Mouse (Mus musculus): ENCODE measurements at regions not wholly inside any gene's neighbourhood (a gene's known extent, or its start where the extent isn't known, plus 50 kb on each side); places are given as distances from the start of the nearest gene placed in this dataset.
A peak's percentile ranks its signal among the peaks of the same experiment; 100 is the strongest.

DNA sequence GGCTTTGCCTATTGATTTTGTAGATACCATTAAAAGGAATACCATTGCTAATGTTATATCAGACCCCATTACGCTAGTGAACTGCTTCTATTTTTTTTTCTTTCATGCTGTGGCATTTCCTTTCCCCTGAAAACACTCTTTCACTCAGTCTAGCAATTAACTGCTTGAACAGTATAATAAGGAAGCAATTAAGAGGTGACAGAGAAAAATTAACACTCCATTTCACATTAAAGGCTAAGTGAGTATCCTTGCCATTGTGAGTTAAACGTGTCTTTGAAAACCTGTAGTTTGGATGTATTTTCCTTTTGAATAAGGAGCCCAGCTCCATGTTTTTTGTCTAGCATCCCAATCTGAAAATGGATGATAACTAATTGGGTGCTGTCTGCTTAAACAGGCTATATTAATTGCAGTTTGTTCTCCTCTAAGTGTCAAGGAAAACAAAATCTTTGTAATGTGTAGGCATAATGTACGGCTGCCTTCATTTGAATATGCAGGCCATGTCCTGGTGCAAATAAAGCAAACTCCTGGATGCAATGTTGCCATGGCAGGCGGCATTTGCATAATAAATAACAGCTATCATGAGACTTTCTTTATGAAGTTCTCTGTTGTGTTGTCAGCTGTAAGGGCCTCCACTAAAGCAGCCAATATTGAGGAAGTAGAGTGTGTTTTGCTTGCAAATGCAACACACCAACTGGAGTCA lies 423.3 kb downstream of the Zic3 start:
- no peak for DNase-seq

DNA sequence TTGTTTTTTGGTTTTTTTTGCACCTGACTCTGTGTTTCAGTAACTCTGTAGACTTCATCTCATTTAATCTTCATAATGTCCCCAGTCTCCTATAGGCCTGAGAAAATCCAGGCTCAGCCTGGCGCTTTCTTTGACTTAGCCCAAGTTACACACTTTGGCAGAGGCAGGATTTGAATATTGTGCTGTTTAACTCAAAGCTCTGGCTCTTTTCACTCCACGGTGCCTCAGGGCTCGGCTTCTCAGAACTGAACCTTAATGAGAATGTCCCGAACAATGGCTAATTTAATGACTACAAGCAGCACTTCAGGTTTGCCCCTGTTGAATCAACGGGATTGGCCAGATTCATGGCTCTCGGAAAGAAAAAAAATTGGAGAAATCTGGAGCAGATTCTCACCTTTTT lies 425.1 kb downstream of the Zic3 start:
- DNase-seq, result peak; percentile 7

DNA sequence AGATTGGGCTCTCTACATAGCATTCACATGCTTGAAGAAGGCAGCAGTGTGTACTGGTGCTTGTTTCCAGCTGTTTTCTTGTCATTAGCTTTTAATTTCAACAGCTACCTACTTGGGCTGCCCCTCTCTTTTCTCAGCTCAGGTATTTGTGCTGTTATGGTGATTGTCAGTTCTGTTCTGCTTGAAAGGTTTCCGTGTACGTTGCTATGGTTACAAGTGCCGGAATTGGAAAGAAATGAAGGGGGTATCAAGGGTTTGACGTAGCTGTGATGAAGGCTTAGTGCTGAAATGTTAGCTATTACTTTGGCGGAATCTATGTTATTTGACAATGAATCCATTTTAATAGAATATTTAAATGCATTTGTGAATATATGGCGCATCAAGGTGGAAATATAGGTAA lies 439.5 kb upstream of the 4930550L24Rik start:
- DNase-seq, result no peak

DNA sequence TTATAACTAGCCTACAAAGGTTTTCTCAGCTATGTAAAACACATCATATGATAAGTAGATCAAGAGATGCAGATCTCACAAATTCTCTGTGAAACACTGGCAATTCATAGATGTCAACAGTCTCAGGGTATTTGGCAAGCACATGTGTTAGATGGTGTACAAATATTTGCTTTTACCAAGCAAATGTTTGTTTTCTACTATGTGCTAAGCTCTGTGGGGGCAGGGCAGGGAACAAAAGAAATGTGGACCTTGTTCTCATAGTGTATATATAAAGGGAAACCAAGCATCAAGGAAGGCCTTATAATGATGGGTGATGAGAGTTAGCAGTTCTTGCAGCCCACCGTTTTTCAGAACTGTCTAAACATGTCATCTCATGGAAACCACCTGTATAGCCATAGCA lies 438.2 kb upstream of the 4930550L24Rik start:
- DNase-seq, result no peak

DNA sequence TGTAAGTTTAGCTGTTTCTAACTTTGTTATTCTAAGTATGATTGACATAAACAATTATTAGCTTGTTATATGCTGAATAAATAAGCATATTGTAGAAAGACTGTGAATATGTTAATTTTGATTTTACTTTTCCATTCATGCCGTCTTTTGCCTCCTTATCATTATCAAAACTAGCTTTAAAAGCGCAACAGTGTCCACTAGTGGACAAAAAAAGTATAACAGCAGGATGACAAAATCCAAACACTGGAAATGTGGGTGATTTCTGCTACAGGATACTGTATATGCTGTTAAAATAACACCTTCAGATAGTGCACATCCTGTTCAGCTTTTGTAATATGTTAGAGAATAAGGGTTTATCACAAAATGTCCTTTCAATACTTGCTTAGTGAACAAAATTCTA lies 418.3 kb upstream of the 4930550L24Rik start:
- DNase-seq, result peak; percentile 28

DNA sequence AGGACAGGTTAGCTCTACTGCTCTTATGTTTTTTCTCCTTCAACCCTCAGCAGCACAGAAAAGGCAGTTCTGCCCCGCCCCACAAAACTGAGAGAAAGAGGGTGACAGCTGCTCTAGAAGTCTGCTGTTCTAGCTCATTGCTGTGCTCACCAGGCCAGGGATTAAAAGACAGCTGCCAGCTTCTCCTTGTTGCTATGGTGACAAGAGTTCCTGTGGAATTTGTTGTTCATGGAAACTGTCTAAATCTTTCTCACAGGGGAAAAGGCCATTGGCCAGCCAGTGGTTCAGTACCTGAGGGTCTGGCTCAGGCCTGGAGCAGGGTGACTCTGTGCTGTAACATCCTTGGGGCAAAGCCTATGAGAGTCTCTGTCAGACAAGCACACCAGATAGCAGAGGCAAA lies 405.6 kb upstream of the 4930550L24Rik start:
- peak; percentile 28 for DNase-seq

DNA sequence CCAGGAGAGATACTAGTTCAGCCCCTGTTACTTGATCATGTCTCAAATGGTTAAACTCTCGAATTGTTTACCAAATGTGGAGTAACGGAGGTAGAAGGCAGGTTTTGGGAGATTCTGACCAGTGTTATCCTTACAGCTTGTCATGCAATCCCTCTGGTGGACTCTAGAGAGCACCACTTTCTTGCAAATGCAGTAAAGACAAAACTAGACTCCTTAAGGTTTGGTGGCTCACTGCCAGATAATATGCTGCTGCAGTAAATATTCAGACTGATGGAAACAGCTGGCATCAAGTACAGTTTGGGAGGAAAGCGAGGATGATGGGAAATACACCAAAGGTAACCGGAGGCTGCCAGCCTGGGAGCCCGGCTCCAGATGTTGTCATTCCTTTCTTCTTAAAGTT lies 394.2 kb upstream of the 4930550L24Rik start:
- peak; percentile 22 for DNase-seq
